Mouse (Mus musculus) mature B cell (primary cell): ENCODE measurements around the gene Tmem171.

ENCODE experiments used
- in situ Hi-C: fragments of 300-500 bp; cut with MboI; formaldehyde crosslinking; loops from 2 replicates; pipeline ENCODE4 v1.14.3; 2019

The Tmem171 gene

DNA sequence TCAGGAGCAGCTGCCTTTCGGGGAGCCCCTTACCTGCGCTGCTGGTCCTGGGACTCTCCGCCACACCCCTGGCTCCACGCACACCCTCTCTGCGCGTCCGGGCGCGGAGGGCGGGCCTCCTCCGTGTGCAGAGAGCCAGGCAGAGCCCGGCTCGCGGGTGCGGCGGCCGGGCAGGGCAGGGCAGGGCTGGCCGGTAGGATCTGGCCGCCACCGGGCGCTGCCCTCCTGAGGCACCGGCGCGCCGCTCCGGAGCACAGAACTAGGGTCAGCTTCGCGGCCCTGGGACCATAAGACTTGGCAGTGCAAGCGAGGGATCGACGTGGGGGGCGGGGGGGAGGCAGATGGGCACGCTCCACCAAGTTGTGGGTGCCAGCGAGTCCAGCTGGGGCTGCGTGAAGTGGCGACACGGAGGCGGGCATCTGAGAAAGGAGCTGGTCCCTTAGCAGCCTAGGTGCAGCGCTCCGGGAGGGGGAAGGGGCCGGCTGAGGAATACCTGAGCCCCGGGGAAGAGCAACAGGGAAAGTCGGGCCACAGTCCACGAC, at the start of gene Tmem171:
TSS of gene Tmem171 (minus strand) at position 62 of the 542 bp plus-strand sequence.
- in situ Hi-C loops: no loop called here

DNA sequence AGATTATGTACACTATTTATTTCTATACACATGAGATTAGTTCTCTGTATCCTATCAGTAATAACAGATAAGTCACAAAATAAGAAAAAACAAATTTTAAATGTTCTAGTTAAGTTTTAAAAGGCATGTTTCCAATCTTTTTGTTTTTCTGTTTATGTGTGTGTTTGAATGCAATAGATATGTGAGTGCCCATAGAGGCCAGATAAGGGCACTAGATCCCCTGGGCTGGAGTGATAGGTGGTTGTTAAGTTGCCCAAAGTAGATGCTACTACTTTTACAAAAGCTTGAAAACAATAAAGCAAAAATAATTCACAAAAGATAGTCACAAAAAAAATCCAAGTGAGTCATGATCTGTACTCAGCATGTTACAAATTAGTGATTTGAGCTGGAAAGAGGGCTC, 49.2 kb upstream of the Tmem171 start:
- in situ Hi-C loops: no loop called here

DNA sequence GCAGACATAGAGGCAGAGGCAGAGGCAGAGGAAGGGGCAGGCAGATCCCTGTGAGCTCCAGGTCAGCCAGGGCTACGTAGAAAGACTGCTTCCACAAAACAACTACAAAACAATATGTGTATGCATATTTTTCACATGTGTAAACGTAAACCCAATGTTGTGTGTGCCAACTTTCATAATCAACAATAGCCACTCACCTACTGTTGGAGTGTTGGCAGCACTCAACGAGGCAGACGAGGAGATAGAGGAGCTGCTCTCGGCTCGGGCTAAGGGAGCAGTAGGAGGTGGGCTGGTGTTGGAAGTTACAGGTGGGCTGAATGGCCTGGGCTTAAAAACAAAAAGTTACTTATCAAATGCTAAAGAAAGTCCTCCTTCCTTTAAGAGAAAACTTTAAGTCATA, 48.6 kb upstream of the Tmem171 start:
- in situ Hi-C loops: no loop called here

DNA sequence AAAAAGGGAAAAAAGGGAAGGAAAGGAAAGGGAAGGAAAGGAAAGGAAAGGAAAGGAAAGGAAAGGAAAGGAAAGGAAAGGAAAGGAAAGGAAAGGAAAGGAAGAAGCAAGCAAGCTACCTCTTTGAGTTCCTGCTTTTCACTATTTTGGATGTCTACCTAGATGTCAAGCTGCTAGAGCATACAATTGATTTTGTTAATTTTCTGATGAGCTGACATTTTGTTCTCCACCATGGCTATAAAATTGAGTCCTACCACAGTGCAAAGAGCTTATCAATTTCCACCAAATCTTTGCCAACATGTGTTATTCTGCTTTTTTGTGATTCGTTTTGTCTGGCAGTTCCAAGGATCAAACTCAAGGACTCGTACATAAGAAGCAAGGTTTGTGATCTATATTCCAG, 43.6 kb upstream of the Tmem171 start:
- in situ Hi-C loops: no loop called here

DNA sequence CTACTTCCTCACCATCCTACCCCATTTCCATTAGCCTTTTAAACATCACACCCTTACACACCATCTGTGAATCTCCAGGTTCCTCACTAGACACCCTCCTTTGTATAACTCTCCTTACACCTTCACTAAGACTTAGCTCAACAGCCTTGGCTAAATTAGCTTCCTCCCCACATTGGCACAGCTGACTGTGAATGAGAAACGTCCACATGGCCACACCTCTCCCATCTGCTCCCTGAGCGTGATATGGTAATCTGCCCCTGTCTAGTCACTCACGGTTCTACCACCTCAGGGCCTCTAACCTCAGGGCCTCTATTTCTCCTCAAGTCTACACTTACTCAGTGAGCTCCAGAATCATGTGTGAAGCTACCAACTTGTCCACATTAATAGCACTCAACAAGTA, 38.7 kb upstream of the Tmem171 start:
- in situ Hi-C loops: no loop called here

DNA sequence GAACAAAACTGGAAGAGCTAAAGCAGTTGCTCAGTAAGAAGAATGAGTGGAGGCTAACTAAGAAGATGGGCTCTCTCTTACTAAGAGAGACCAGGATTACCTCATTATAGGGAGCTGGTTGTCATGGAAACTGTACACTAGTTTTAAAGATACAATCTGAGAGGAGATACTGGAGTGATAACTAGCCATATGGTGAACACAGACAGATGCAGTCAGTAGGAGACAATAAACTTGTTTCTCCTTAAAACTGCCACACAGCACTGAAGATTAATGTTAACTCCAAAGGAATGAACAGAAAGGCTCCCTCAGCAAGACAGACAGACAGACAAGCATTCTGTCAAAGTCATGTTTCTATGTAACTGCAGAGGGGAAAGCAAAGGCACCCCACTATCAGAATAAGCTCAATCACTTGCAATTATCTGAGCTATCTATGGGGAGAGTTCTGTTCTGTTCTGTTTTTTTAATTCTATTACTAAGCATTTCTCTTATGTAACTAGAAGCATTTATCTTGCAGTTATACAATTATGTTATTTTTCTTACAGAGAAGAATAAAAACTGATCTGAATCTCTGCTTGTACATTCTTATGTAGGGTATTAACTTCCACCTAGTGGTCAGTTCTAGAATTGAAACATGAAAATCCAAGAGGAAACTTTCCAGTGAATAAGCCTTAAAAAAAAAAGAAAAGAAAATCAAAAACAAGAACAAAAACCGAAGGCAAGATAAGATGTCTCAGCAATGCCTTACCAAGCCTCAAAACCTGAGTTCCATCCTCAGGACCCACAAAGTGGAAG, 34.8 kb upstream of the Tmem171 start:
- in situ Hi-C loops: no loop called here

DNA sequence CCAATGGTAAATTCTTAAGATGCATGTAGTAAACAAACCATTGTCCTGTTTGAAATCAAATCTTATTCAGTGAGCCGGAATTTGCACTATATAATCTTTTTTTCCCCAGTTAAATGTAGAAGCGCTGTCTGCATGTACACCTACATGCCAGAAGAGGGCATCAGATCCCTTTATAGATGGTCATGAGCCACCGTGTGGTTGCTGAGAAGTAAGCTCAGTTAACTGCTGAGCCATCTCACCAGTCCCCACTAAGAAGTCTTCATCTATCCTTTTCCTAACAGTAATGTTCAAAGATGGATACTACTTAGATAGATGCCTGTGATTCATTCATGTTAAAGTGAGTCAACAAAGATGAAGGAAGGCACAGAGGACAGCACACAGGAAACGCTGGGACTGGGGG, 31.9 kb upstream of the Tmem171 start:
- in situ Hi-C loops: no loop called here

- in situ Hi-C loops: no loop called here
Observed at GRCm38 (mm10) chr13:98723430-98723829, 28.8 kb upstream of the Tmem171 start.

- in situ Hi-C loops: no loop called here
Observed at GRCm38 (mm10) chr13:98722296-98722695, 27.7 kb upstream of the Tmem171 start.

GRCm38 (mm10) chr13:98716176-98716575, 21.5 kb upstream of the Tmem171 start:
- in situ Hi-C loops: no loop called here

DNA sequence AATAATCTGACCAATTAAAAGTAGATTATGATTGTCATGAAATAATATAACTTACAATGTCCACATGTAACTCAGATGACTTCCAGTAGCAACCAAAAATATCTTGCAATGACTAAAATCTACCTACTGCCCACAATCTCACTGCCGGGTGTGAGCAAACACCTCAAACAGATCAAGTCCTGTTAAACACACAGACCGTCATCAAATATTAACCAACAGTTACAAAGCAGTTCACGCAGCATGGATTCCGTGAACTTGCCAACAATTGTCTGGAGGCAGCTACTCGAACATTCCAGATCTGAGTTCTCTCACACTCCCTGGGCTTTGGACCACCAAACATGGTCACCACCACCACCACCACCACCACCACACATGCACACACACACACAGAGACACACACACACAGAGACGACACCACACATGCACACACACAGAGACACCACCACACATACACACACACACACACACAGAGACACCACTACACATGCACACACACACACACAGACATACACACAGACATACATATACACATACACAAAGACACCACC, 20.9 kb upstream of the Tmem171 start:
- in situ Hi-C loops: no loop called here

GRCm38 (mm10) chr13:98710655-98711054, 16.0 kb upstream of the Tmem171 start:
- in situ Hi-C loops: no loop called here

- in situ Hi-C loops: no loop called here
Observed at GRCm38 (mm10) chr13:98710236-98710635, 15.6 kb upstream of the Tmem171 start.

GRCm38 (mm10) chr13:98705501-98705900, 10.9 kb upstream of the Tmem171 start:
- in situ Hi-C loops: no loop called here

GRCm38 (mm10) chr13:98703786-98704185, 9.2 kb upstream of the Tmem171 start:
- in situ Hi-C loops: no loop called here

DNA sequence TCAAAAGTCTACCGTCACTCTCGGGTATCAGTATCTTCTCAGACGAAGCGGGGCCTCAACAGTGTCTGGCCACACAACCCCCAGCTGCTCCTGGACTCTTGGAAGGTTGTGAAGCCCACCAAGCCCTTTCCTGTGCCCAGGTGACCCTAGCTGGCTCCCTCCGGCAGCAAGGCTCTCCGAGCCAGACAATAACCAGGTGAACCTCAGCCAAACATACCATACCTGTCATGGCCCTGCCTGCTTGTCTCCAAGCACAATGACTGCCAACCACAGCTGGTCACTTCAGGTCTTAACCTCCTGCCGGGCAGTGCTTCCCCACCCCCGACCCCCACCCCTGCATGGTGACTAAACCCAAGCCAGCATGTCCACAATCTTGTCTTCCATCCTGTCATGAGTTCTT, 7.7 kb upstream of the Tmem171 start:
- in situ Hi-C loops: no loop called here

- in situ Hi-C loops: no loop called here
Observed at GRCm38 (mm10) chr13:98701309-98701675, 6.7 kb upstream of the Tmem171 start.

- in situ Hi-C loops: no loop called here
Observed at GRCm38 (mm10) chr13:98700661-98701308, 6.2 kb upstream of the Tmem171 start.

DNA sequence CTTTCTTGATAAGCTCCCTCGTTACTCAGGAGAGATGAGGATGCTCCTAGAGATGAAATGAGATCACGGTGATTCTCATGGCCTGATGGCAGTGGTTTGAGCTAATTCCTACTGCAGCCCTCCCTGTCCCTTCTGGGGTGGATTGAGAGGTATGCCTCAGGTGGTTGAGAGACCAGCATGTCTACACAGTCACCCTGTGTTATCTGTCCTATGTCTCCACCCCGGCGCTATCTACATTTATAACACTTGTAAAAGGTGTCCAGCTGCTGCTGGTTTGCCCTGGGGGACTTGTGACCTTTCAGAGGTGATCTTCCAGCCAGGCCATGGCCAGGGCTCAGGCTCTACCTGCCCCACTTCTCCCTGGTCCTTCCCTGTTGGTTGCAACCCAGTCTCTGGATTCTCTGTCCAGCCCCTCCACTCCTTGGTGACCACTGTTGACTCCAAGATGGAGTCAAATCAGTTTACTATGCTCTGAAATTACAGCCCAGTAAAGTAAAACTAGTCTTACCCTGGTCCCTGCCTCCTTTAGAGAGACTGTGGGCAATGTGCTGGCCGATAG, 5.4 kb upstream of the Tmem171 start:
- in situ Hi-C loops: no loop called here

- in situ Hi-C loops: no loop called here
Observed at GRCm38 (mm10) chr13:98699051-98699744, 4.6 kb upstream of the Tmem171 start.

DNA sequence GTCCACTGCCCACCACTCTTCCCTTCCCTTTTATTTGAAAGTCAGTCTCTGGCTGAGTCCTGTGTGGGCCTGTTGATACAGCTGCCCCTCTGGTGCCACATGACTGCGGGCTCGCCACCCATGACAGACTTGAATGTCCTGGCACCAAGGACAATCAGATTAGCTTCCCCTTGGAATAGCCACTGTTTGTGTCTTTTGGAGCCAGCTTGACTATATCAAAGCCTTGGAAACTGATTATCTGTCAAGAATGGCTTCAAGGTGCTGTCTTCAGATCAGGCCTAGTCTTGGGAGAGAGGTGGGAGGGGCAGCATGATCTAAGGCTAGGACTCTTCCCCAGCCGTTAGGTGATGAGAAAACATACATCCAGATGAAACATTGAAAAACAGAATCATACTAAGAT, 2.1 kb upstream of the Tmem171 start:
- in situ Hi-C loops: no loop called here

DNA sequence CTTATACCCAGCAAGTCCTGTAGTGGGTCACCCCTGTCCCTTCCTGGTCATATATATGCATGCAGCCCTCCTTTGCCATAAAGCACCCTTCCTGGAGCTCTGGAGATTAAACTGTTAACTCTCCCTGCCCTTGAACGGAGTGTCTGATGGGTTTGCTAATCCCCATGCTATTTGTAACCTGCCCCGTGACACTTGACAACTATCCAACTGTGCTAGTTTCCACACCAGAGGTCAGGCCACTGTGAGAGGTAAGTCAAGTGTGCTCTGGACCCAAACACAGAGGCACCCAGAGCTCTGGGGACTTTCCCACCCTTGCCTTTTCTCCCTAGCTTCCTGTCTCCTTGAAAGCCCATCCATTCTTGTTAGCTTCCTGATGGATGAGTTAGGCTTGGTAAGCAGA, 912 bp upstream of the Tmem171 start:
- in situ Hi-C loops: no loop called here
